Mouse (Mus musculus) spleen, postnatal 36 days (tissue): ENCODE data around the gene Slc1a1.

Source experiments
- DNase-seq, 2 experiments: peaks; one replicate each; pipeline ENCODE4 v3.0.0; 2022; ENCODE audit warnings: low spot score in 2 of 2, mixed read lengths in 1 of 2

Slc1a1 gene

DNA sequence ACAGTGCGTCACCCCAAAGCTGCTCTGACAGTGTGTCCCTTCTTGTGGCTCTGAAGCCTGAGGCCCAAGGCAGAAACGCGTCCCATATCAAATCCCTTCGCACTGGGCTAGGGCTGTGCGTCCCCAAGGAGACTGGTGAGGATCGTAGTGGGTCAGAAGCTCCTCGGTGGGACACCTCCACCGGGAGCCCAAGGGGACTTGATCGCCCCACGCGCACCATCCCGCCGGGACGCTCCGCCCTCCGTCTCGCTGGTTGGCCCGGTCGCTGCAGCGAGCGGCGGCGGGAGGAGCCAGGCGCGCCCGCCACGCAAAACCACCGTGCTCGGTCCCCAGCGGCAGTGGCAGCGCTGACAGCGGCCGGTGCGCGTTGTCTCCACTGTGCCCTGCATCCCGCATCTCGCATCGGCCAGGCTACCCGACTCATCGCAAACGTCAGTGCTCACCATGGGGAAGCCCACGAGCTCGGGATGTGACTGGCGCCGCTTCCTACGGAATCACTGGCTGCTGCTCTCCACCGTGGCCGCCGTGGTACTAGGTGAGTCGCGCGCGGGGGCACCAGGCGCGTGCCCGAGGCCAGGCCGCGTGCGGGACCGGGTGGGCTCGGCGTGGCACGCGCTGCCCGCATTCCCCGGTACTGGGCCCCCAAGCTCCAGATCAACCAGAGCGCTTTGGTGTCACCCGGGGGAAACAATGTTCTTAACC is at the start of gene Slc1a1:
Gene Slc1a1, plus strand, starts transcription at position 252 of the 702 bp plus-strand sequence.
- DNase-seq, result no peak

DNA sequence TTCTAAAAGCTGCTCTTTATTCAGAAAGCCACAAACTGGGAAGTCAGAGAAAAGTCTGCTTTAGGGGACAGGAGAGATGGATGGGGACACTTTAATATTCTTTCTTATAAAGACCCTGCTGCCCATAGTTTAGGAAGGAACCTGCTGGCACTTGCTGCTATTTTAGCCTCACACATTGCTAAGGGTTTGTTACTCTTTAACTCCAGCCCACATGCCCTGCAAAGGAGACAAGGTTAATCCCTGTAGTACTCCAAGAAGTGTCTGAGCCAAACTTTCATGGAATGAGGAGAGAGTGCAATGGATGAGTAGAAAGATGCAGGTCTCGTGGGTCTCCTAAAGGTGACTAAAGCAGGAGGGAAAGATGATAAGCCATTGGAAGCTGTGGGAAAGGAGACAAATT is 44.7 kb upstream of the Slc1a1 start:
- DNase-seq, result no peak

- DNase-seq, result no peak
These were observed 41.5 kb upstream of the Slc1a1 start for GRCm38 (mm10) chr19:28793307-28793706.

- no peak for DNase-seq
These were observed 38.6 kb upstream of the Slc1a1 start for GRCm38 (mm10) chr19:28796146-28796848.

- DNase-seq, result no peak
These were observed 37.9 kb upstream of the Slc1a1 start for GRCm38 (mm10) chr19:28796966-28797365.

DNA sequence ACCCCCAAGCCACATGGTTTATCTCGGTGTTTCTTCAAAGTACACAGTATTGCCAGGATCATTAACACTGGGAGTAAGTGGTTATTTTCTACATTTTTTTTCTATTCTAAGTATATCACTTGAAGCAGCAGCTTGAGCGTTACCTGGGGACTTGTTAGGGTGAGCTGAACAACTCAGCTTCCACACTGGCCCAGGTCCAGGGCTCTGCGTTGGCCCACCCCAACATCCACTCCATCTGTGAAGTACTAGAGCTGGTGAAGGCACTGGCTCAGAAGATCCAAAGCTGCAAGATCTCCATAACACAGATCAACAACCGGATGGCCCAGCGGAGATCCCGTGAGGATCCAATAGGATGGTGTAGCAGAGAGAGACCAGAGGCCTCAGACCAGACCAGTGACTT is 37.2 kb upstream of the Slc1a1 start:
- no peak for DNase-seq

DNA sequence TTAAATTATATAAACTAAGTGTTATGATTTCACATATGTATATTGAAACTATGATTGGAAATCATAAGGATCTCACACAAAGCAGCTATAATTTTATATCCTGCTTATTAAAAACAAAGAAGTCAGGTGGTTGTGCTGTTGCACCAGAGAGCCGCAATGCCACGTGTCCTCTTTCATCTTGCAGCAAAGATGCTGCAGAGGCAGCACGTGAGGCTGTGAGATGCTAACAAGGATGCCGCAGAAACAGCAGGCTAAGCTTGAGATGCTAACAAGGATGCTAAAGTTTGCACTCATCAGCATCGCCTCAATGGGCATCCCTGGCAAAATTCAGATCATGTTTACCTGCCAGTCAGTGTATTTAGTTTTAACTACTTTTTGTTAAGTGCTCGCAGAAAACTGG is 34.4 kb upstream of the Slc1a1 start:
- no peak for DNase-seq

GRCm38 (mm10) chr19:28806276-28806675 is 28.6 kb upstream of the Slc1a1 start:
- no peak for DNase-seq

- DNase-seq, result no peak
These were observed 27.9 kb upstream of the Slc1a1 start for GRCm38 (mm10) chr19:28806821-28807496.

GRCm38 (mm10) chr19:28807497-28807871 is 27.4 kb upstream of the Slc1a1 start:
- DNase-seq, result no peak

GRCm38 (mm10) chr19:28818286-28818685 is 16.6 kb upstream of the Slc1a1 start:
- no peak for DNase-seq

GRCm38 (mm10) chr19:28827697-28828328 is 7.0 kb upstream of the Slc1a1 start:
- DNase-seq, result no peak

GRCm38 (mm10) chr19:28831324-28831723 is 3.5 kb upstream of the Slc1a1 start:
- DNase-seq, result no peak

- no peak for DNase-seq
These were observed 2.2 kb upstream of the Slc1a1 start for GRCm38 (mm10) chr19:28832605-28833004.

GRCm38 (mm10) chr19:28834388-28834787 is 461 bp upstream of the Slc1a1 start:
- no peak for DNase-seq

DNA sequence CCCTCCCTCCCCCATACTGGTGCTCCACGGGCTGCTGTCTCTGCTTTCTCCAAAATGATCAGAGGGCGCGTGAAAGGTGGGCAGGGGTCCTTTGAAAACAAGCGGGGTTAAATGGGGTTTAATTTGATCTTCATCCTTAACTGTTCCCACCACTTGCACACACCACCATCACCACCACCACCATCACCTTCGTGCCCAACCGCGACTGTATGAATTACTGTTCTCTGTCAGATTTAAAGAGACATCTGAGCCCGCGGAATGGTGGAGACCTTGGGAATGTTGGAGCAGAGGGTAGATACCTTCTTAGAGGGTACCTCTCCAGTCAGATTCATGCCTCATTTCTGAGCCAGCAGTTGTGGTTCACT is 633 bp downstream of the Slc1a1 start:
- DNase-seq, result no peak

- DNase-seq, result no peak
These were observed 1.3 kb downstream of the Slc1a1 start for GRCm38 (mm10) chr19:28836116-28836515.

DNA sequence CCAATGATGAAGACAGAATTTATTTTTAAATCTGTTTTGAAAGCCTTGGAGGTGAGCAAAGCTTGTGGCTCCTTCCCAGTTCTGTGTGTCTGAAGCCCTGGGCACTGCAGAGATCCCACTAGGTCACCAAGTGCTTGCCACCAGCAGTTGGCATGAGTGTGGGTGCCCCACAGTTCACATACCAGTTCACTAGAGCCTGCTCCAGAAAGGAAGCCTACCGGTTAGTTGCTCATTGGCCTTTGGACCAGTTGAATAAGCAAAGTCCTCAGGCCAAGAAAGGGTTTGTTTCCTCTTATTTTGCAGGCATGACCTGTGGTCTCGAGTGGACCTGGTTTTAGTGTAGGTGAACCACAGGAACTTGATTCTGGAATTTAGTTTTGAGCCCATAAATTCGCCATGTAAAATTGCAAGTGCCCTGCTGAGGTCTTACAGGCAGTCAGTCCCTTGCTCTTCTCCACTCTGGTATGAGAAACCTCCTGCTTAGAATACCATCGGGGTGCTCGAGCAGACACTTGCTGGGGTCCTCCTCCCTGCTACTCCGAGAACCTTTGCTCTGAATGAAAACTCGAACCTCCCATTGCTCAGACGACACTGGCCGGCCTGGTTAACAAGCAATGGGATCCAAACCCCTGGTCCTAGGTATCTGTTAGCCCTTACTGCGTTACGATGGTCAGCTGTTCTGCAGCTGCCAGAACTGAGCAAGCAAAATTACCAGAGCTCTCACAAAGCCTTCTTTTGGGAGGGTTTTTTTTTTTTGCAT is 2.0 kb downstream of the Slc1a1 start:
- no peak for DNase-seq

GRCm38 (mm10) chr19:28838796-28839195 is 3.9 kb downstream of the Slc1a1 start:
- DNase-seq, result no peak

DNA sequence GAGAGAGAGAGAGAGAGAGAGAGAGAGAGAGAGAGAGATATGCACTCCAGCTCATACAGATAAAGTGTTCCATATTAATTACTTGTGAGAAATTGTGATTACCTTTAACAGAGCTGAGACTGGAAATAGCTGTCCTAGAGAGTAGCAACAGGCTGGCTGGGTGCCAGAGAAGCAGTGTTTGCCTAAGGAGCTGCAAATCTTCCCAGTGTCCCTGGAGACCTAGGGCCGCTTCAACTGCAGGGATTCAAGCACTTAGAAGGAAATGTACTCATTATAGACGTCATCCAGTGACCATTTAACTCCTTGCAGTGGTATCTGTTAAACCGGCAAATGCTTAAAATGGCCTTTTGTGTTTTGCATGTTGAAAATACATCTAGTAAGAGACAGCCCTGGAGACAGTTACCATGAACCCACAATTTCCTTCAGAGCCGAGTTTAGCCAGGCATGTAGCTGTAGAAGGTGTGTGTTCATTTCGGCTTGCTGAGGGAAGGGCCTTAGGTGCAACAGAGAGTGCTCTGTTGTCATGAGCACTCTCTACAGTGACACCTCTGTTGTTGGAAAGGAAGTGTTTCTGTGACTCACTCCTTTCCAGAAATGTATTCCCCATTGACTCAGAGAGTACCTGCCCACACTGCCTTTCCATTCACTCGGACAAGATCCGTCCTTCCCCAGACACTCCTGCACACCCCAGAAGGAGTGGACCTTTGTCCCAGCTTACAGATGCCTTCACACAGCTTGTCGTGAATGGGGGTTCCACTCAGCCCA is 10.3 kb downstream of the Slc1a1 start:
- no peak for DNase-seq

DNA sequence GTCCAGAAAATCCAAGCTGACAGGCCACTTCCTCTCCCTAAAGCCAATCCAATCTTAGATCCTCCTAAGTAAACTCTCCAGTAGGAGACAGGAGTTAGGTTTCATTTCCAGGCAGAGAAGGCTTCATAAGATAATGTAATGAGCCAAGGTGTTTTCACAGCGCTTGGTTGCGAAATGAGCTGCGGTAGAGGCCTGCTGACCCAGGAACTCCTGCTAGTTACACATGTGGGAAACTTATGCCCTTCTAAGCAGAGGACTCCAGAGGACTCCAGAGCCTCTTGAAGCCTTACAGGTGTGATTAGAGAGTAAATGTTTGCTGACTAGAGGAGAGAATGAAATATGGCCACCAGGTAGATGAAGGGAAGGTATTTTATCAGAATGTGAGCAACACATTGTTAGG is 15.7 kb downstream of the Slc1a1 start:
- DNase-seq, result no peak
